Mouse (Mus musculus): ENCODE measurements around the gene Abcf1. TPM values are rescaled to one million over a fixed set of nuclear protein-coding genes. Genes with fewer than 3 reads are reported as not detected.
"Not testable (repeated sequence)": the region's sequence is repeated elsewhere in the genome, so short reads cannot be mapped to it uniquely, and the experiment has no call there.

Gene Abcf1
- polyA plus RNA-seq, 1 experiment from 2014 or later = 122 TPM

DNA sequence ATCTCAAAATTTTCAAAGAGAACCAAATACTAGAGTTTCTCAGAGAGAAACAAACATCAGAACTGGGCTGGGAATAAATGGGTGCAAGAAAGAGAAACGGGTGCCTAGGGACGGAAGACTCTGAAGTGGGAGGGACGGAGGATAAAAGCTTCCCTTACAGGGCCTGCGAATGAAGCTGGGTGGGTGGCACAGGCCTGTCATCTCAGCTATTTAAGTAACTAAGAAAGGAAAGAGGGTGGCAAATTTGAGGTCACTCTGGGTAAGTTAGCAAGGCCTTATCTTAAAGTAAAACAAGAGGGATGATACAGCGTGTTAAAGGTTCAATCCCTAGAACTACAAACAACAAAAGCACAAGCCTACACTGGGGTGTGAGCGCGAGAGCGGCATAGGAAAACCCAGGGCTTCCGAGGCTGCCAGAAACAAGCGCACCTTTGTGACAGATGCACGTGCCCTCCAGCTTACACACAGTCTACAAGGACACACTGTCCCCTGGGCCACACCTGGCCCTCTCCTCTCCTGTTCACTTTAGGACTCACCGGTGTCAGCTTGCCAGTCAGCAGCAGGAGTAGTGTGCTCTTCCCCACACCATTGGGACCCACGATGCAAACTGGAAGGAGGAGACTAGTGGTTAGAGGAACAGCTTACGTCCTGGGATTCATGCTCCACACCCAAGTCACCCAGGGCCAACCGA lies 10.9 kb downstream of the Abcf1 start:
- WGBS = 96% methylated on average over 15 of the region's 15 CpGs
- Histone ChIP-seq H3K4me3 (ENCODE audit: low read depth, low read length) (no peak overlapping the region), H3K36me3 (ENCODE audit: control insufficient read depth, insufficient read depth, low read length) (peaks cover 43% of the 10 kb centered on the region), H3K4me2 (ENCODE audit: low read depth, low read length, severe bottlenecking) (no peak overlapping the region), H3K9me3 (ENCODE audit: control insufficient read depth, low read length) (no peaks in the 10 kb centered on the region), H3K27me3 (ENCODE audit: control insufficient read depth, insufficient read depth, low read length) (no peaks in the 10 kb centered on the region), H3K4me1 (replicated peaks; ENCODE audit: control insufficient read depth, insufficient read depth, low read length) (no peaks in the 10 kb centered on the region), H3K9ac (ENCODE audit: low read length) (no peak overlapping the region), H3K27ac (ENCODE audit: low read depth, low read length) (no peak overlapping the region)
- ATAC-seq (replicated peaks; ENCODE audit: low FRiP score) (no peak), DNase-seq (ENCODE audit: low spot score) (peak; percentile 11)

DNA sequence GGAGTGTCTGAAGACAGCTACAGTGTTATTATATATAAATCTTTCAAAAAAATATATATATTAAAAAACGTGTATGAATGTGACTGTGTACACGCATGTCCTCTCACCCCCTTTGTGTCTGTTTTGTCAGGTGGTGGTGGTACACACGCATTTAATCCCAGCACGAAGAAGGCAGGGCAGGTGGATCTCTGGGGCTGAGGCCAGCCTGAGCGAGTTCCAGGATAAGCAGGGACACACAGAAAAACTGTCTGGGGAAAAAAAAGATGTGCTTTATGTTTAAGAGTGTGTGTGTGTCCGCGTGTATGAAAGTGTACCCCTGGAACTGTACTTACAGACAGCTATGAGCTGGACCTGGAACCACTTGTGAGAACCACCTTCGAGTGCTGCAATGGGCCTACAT lies 14.9 kb downstream of the Abcf1 start:
- Histone ChIP-seq H3K4me2 (ENCODE audit: low read depth, low read length, severe bottlenecking) (no peak overlapping the region), H3K36me3 (ENCODE audit: control insufficient read depth, insufficient read depth, low read length) (peaks cover 22% of the 10 kb centered on the region), H3K27ac (ENCODE audit: low read depth, low read length) (no peak overlapping the region), H3K4me3 (ENCODE audit: low read depth, low read length) (no peak overlapping the region), H3K9me3 (ENCODE audit: control insufficient read depth, low read length) (no peaks in the 10 kb centered on the region), H3K4me1 (replicated peaks; ENCODE audit: control insufficient read depth, insufficient read depth, low read length) (no peaks in the 10 kb centered on the region), H3K27me3 (ENCODE audit: control insufficient read depth, insufficient read depth, low read length) (no peaks in the 10 kb centered on the region), H3K9ac (ENCODE audit: low read length) (no peak overlapping the region)
- WGBS = 81% methylated on average over 8 of the region's 8 CpGs
- no peak for ATAC-seq (replicated peaks; ENCODE audit: low FRiP score)
- DNase-seq (ENCODE audit: low spot score) = peak; percentile 33

DNA sequence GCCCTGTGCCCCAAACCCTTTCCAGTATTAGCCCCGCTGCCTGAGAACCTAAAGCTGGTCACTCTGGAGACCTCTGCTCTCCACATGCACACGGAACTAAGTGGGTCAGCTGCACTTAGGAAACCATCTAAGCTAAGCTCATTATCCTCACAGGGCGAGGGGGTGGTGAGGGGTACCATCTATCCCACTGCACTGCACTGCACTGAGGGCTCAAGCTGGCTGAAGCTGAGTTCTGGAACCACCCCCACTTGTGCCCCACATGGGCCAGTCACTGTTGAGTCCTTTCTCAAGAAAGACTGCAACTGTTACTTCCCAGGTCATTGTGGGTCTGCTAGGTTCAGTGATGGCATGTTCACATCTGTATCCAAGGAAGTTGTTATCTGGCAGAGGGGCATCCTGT lies 17.0 kb downstream of the Abcf1 start:
- H3K9me3 ChIP-seq (ENCODE audit: control insufficient read depth, low read length); DNase-seq (ENCODE audit: low spot score); H3K9ac ChIP-seq (ENCODE audit: low read length); H3K4me1 ChIP-seq (replicated peaks; ENCODE audit: control insufficient read depth, insufficient read depth, low read length); H3K36me3 ChIP-seq (ENCODE audit: control insufficient read depth, insufficient read depth, low read length); H3K27me3 ChIP-seq (ENCODE audit: control insufficient read depth, insufficient read depth, low read length); ATAC-seq (replicated peaks; ENCODE audit: low FRiP score); H3K27ac ChIP-seq (ENCODE audit: low read depth, low read length); H3K4me2 ChIP-seq (ENCODE audit: low read depth, low read length, severe bottlenecking); H3K4me3 ChIP-seq (ENCODE audit: low read depth, low read length): not testable (repeated sequence)
- 78% methylated on average over 1 of the region's 3 CpGs for WGBS

DNA sequence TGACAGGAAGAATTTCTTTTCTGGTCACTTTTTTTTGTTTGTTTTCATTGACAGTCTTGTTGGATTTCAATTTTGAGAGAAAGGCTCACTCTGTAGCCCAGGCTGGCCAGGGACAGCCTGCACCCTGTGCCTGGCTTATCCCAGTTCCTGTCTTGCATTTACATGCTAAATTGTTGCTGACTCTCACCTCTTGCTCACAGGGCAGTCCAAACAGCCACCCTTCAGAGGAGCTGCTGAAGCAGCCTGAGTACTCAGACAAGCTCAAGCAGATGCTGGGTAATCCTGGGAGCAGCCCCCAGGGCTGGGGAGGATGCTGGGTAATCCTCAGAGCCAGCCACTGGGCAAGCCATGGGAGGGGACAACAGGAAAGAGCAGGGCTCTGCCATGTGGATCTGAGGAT lies 18.6 kb downstream of the Abcf1 start:
- not testable (repeated sequence) for H3K4me1 ChIP-seq (replicated peaks; ENCODE audit: control insufficient read depth, insufficient read depth, low read length); H3K27me3 ChIP-seq (ENCODE audit: control insufficient read depth, insufficient read depth, low read length); H3K27ac ChIP-seq (ENCODE audit: low read depth, low read length); H3K4me3 ChIP-seq (ENCODE audit: low read depth, low read length); H3K36me3 ChIP-seq (ENCODE audit: control insufficient read depth, insufficient read depth, low read length); H3K9me3 ChIP-seq (ENCODE audit: control insufficient read depth, low read length); H3K4me2 ChIP-seq (ENCODE audit: low read depth, low read length, severe bottlenecking); DNase-seq (ENCODE audit: low spot score); H3K9ac ChIP-seq (ENCODE audit: low read length); ATAC-seq (replicated peaks; ENCODE audit: low FRiP score)

DNA sequence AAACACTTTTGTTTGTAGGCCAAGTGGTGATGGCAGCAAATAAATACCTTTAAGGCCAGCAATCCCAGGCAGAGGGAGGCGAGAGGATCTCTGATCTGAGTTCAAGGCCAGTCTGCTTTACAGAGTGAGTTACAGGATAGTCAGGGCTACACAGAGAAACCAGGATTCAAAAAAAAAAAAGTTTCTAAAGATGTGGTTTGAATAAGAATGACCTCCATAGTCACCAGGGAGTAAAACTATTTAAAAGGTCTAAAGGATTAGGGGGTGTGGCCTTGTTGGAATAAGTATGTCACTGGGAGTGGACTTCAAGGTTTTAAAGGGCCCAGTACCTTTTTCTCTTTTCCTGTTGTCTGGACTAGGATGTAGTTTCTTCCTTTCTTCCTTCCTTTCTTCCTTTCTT lies 29.6 kb downstream of the Abcf1 start:
- DNase-seq (ENCODE audit: low spot score) (no peak), ATAC-seq (replicated peaks; ENCODE audit: low FRiP score) (no peak)
- H3K27ac ChIP-seq (ENCODE audit: low read depth, low read length) = no peak overlapping the region
- WGBS = 68% methylated on average over 1 of the region's 1 CpGs
- H3K36me3 ChIP-seq (ENCODE audit: control insufficient read depth, insufficient read depth, low read length) = no peaks in the 10 kb centered on the region
- no peaks in the 10 kb centered on the region for H3K9me3 ChIP-seq (ENCODE audit: control insufficient read depth, low read length)
- H3K4me2 ChIP-seq (ENCODE audit: low read depth, low read length, severe bottlenecking) = no peak overlapping the region
- no peak overlapping the region for H3K4me3 ChIP-seq (ENCODE audit: low read depth, low read length)
- H3K4me1 ChIP-seq (replicated peaks; ENCODE audit: control insufficient read depth, insufficient read depth, low read length) = no peaks in the 10 kb centered on the region
- H3K27me3 ChIP-seq (ENCODE audit: control insufficient read depth, insufficient read depth, low read length) = no peaks in the 10 kb centered on the region
- H3K9ac ChIP-seq (ENCODE audit: low read length) = no peak overlapping the region

DNA sequence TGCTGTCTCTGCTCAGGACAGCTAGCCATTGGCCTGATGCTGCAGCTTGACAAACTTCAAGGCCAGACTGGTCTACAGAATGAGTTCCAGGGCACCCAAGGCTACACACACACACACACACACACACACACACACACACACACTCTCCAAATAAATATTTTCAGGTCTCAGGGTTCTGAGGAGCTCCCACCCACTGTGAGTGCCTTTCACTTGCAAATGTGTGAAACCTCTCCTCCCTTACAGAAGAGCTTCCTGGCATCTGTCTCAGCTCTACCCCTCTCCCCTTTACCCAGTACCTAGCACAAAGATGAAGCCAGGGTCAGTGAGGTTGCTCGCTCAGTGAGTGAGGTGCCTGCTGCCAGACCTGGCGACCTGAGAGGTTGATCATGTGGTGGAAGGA lies 30.5 kb downstream of the Abcf1 start:
- H3K4me1 ChIP-seq (replicated peaks; ENCODE audit: control insufficient read depth, insufficient read depth, low read length) = no peaks in the 10 kb centered on the region
- H3K9ac ChIP-seq (ENCODE audit: low read length) = no peak overlapping the region
- DNase-seq (ENCODE audit: low spot score) = no peak
- no peaks in the 10 kb centered on the region for H3K9me3 ChIP-seq (ENCODE audit: control insufficient read depth, low read length)
- H3K4me2 ChIP-seq (ENCODE audit: low read depth, low read length, severe bottlenecking) = no peak overlapping the region
- H3K36me3 ChIP-seq (ENCODE audit: control insufficient read depth, insufficient read depth, low read length) = no peaks in the 10 kb centered on the region
- ATAC-seq (replicated peaks; ENCODE audit: low FRiP score) = no peak
- no peak overlapping the region for H3K27ac ChIP-seq (ENCODE audit: low read depth, low read length)
- no peaks in the 10 kb centered on the region for H3K27me3 ChIP-seq (ENCODE audit: control insufficient read depth, insufficient read depth, low read length)
- no peak overlapping the region for H3K4me3 ChIP-seq (ENCODE audit: low read depth, low read length)
- 41% methylated on average over 2 of the region's 2 CpGs for WGBS

DNA sequence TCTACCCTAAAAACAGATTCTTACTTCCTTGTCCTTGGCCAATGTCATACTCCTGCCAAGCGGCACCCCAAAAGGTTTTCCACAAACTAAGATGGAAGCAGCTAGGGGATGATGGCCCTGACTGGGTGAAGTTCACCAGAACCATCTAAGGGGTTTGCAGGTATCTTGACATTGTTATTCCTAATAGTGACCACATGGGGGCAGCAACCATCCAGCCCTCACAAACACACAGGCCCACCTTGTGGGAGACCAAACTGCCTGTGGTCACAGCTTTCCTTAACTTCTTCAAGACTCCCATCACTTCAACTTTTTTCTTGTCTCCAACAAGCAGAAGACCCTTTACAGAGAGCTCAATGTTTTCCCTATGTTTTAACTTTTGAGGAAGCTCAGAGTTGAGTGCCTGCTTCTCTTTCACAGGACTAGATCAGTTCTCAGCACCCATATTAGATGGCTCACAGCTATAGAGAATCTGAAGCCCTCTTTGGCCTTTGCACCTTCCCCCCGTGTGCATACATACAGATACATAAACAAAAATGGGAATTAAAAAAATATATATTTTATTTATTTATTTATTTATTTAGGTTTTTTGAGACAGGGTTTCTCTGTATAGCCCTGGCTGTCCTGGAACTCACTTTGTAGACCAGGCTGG lies 31.7 kb downstream of the Abcf1 start:
- Histone ChIP-seq H3K4me2 (ENCODE audit: low read depth, low read length, severe bottlenecking) (no peak overlapping the region), H3K27ac (ENCODE audit: low read depth, low read length) (no peak overlapping the region), H3K9me3 (ENCODE audit: control insufficient read depth, low read length) (no peaks in the 10 kb centered on the region), H3K36me3 (ENCODE audit: control insufficient read depth, insufficient read depth, low read length) (no peaks in the 10 kb centered on the region), H3K9ac (ENCODE audit: low read length) (no peak overlapping the region), H3K27me3 (ENCODE audit: control insufficient read depth, insufficient read depth, low read length) (no peaks in the 10 kb centered on the region), H3K4me1 (replicated peaks; ENCODE audit: control insufficient read depth, insufficient read depth, low read length) (no peaks in the 10 kb centered on the region), H3K4me3 (ENCODE audit: low read depth, low read length) (no peak overlapping the region)
- 53% methylated on average over 2 of the region's 2 CpGs for WGBS
- 0 out of 2 replicates have a peak, but pooled peaks have one; percentile 36 for ATAC-seq (replicated peaks; ENCODE audit: low FRiP score)
- peak; percentile 77 for DNase-seq (ENCODE audit: low spot score)

DNA sequence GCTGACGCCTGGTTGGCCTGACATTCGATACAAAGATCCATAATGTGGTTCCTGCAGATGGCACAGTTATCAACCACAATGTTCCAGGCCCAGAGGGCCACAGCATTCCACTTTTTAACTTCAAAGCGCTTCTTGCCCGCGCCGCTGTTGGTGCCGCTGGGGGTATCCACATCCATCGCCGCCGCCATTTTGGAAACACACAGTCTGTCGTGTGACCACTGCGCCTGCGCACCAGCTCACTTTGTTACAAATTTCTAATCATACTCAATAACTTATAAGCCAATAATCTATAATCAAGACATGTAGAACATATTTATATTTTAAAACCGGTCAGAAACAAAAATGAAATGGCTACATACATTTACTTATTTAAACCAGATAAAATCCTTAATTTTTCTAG lies 33.8 kb downstream of the Abcf1 start:
- not testable (repeated sequence) for H3K27ac ChIP-seq (ENCODE audit: low read depth, low read length); H3K4me1 ChIP-seq (replicated peaks; ENCODE audit: control insufficient read depth, insufficient read depth, low read length); DNase-seq (ENCODE audit: low spot score); H3K9ac ChIP-seq (ENCODE audit: low read length); H3K36me3 ChIP-seq (ENCODE audit: control insufficient read depth, insufficient read depth, low read length); H3K9me3 ChIP-seq (ENCODE audit: control insufficient read depth, low read length); ATAC-seq (replicated peaks; ENCODE audit: low FRiP score); H3K27me3 ChIP-seq (ENCODE audit: control insufficient read depth, insufficient read depth, low read length); H3K4me3 ChIP-seq (ENCODE audit: low read depth, low read length); H3K4me2 ChIP-seq (ENCODE audit: low read depth, low read length, severe bottlenecking)
- 92% methylated on average over 14 of the region's 14 CpGs for WGBS

DNA sequence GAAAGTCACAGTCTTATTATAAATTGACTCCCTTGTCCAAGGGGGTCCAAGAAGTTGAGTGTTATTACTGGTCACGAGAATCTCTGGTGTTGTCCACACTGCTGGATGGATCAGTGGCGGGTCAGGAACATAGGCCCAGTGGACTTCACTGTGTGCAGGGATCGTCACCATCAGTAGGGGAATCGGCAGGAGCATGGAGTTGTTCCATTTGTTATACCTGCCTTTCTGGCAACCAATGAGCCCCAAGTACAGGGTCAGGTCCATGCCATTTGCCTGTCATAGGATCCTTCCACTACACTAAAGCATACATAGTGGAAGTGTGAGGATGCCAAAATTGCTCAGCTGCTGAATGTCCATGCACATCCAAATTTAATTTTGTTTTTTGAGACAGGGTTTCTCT lies 37.0 kb downstream of the Abcf1 start:
- no peak overlapping the region for H3K9ac ChIP-seq (ENCODE audit: low read length)
- 89% methylated on average over 4 of the region's 4 CpGs for WGBS
- H3K27me3 ChIP-seq (ENCODE audit: control insufficient read depth, insufficient read depth, low read length) = no peaks in the 10 kb centered on the region
- H3K9me3 ChIP-seq (ENCODE audit: control insufficient read depth, low read length) = no peaks in the 10 kb centered on the region
- H3K36me3 ChIP-seq (ENCODE audit: control insufficient read depth, insufficient read depth, low read length) = peaks cover 23% of the 10 kb centered on the region; the same call in 1 of the 2 replicates
- H3K4me1 ChIP-seq (replicated peaks; ENCODE audit: control insufficient read depth, insufficient read depth, low read length) = no peaks in the 10 kb centered on the region
- no peak overlapping the region for H3K4me3 ChIP-seq (ENCODE audit: low read depth, low read length)
- no peak for ATAC-seq (replicated peaks; ENCODE audit: low FRiP score)
- no peak overlapping the region for H3K4me2 ChIP-seq (ENCODE audit: low read depth, low read length, severe bottlenecking)
- no peak overlapping the region for H3K27ac ChIP-seq (ENCODE audit: low read depth, low read length)
- DNase-seq (ENCODE audit: low spot score) = peak; percentile 45

Data from forebrain, embryonic 11.5 days (tissue).